Mouse (Mus musculus) adrenal gland, adult 8-10 months (tissue): Measurements from ENCODE around the gene Atxn2l. TPM values are rescaled to one million over a fixed set of nuclear protein-coding genes. Genes with fewer than 3 reads are reported as not detected.
"Not testable (repeated sequence)": the region's sequence is repeated elsewhere in the genome, so short reads cannot be mapped to it uniquely, and the experiment has no call there.

Source experiments
- DNase-seq: peaks from one replicate; pipeline ENCODE4 v3.0.0; 2022
- total RNA-seq, 4 experiments: library from RNA; stranded (reverse); gene quantifications; 2 replicates each; pipeline ENCODE4 v1.2.4; 2022

The Atxn2l gene
- total RNA-seq, 4 experiments from 2014 or later, result 83.3 to 141 (median 110) TPM

DNA sequence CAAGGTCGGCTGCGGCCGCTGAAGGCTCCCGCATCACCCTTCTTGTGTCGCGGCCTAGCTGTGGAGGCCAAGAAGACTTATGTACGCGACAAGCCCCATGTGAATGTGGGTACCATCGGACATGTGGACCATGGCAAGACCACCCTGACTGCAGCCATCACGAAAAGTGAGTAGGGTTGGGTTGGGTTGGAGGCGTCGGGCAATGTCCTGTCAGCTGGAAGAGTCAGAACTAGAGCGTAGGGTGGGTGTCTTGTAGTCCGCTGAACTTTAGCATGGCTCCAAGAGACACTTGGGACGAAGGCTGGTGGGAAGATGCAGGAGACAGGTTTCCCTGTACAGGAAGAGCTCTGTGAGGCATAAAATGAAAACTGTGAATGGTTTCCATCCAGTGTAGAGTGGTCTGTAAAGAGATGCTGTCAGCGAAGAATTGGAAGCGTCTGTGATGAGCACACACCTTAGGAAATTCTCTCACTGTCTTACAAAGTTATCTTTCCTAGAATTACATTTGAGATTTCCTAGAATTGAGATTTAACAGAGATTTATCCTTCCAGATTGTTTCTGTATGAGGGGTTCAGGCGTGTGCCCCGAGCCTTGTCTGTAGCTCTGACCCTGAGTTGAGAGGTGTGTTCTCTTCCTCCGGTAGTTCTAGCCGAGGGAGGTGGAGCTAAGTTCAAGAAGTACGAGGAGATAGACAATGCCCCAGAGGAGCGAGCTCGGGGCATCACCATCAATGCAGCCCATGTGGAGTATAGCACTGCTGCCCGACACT, 15.4 kb downstream of the Atxn2l start:
- not testable (repeated sequence) for DNase-seq

DNA sequence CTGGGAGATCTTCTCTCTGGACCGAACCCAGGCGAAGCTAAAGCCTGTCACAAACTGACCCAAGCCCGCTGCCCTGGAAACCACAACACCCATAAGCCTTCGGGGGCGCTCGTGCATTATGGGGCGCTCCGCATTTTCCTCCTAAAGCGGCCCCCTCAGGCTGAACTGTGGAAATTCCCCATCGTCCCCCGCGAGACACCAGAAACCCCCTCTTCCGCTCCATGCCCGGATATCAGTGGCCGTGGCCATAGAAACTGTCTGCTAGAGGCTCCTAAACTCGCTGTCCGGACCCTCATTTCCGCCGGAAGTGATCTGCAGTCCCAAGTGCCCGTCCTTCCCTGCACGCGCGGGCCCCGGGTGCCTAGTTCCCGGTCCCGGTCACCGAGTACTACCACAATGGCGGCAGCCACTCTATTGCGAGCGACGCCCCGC, 16.2 kb downstream of the Atxn2l start, which contains the start of gene Tufm:
TSS of gene Tufm (plus strand) at position 310 of the 432 bp plus-strand sequence.
- peak; percentile 98 for DNase-seq

DNA sequence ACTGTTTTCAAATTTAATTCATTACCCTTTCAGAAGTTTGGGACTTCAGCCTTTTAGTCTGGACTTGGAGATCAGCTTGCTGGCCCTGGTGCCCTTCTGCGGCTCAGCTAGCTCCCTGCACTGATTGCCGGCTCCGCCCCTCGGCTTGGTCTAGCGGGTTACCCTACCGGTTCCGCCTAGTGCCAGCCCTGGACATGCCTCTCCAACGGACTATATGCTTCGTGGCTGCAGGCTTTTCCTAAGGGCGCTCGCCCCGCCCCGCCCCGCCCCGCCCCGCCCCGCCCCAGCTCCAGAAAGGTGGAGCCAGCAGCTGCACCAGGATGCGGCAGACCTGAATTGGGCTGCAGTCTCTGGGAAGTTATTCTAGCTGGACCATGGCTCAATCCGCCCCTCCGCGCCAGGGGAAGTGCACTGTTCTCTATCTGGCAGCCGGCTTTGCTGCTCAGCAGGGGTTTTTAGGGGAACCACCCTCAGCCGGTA, 20.8 kb downstream of the Atxn2l start:
- DNase-seq, result peak; percentile 90

DNA sequence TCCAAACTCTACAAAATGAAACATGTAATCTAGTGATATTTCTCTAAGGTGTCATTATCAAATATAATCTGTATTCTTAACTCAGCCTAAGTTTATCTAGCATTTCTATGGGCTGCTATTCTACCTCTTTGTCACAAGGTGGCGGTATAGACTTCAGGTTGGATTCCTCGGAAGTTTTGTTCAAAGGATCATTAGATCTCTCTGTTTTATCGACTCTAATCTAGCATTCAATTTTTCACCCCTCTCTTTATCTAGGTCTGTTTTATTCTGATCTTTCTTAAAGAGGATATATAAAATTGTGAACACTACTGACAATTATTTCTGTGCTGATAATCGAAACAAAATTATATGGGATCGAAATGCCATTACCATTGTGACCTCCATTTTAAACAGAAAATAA, 21.5 kb downstream of the Atxn2l start:
- DNase-seq, result no peak

DNA sequence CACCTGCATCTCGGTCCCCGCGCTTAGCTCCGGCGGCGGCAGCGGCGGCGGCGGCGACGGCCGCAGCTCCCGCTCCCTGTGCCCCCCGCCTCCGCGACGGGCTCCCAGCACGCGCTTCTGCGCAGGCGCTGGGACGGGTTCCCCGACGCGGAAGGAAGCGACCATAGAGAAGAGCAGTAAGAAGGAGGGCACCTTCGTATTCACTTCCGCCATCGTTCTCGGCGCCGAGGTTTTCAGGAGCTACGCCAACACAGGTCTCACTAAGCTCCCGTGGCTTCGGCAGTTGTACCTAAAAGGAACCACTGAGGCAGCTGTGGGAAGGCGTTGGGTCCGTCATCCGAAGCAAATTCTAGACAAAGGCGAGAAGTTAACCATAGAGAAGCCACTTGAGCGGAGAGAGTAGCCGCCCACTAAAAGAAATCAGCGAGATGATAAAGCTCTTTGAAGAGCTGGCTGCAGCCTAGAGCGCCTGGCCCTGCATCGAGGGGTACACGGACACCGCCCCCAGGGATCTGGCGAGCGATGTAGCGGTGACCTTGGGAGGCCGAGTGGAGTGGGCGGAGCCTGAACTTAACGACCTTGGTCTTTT, 28.1 kb downstream of the Atxn2l start, which contains the start of gene Sh2b1:
TSS of gene Sh2b1 (minus strand) at position 432 of the 589 bp plus-strand sequence.
- peak; percentile 85 for DNase-seq

DNA sequence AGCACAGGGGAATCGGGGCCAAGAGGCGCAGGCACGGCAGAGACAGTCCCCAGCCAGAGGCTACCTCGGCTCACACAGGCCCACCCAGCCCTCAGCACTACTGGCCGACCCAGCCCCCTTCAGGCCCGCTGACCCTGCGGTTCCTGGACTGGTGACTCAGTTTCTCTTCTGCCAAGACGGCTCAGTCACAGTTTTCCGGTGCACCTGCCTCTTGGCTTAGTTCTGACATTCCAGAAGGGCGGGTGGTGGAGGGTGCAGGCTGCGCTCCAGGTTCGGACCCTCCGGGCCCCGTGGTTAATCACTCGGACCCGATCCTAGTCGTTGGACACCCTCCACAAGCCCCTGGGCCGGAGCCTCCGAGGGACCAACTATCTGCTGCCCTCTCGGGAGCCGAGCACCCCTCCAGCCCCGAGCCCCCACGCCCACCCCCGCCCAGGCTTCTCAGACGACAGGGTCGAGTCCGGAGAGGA, 28.7 kb downstream of the Atxn2l start:
- DNase-seq, result no peak

DNA sequence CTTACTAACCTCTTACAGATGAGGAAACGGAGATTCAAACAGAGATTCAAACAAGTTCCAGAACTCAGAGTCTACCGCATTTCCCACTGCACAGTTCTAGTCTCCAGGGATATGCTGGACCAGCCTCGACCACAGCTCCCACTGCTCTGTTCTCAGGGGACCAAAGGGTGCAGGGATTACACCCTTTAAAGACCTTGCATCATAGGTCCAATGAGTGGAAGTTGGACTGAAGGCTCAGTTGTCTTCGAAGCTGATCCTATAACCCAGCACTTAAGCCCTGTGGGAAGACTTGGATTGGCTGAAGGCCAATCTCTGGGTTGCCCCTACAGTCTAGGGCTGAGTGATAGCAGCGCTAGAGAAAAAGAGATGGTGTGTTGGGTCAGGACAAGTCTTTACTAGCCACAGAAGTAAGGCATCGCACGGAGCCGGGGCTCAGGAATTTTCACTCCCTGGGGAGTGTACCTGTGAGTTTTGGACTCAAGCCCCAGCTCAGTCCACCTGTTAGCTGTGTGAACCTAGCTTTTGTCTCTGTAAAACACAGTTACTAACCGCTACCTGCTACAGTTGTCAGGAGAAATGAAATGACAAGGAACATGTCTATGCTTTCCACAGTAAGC, 29.7 kb downstream of the Atxn2l start:
- no peak for DNase-seq

DNA sequence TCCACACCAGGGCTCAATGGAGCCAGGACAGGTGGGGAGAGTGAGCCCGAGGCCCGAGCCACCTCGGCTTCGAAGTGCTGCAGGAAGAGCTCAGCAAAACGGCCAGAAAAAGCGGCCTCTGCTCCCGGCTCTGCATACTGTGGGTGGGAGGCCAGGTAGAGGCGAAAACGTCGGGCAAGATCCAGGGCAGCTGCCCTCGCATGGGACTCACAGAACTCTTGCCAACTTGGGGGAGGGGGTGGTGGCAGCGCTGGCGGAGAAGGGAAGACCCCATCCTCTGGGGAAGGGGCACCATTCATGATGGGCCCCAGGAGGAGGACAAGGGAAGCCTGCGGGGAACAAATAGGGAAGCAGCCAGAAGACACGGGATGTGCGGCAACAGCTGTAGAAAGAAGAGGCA, 30.5 kb downstream of the Atxn2l start:
- DNase-seq, result no peak

DNA sequence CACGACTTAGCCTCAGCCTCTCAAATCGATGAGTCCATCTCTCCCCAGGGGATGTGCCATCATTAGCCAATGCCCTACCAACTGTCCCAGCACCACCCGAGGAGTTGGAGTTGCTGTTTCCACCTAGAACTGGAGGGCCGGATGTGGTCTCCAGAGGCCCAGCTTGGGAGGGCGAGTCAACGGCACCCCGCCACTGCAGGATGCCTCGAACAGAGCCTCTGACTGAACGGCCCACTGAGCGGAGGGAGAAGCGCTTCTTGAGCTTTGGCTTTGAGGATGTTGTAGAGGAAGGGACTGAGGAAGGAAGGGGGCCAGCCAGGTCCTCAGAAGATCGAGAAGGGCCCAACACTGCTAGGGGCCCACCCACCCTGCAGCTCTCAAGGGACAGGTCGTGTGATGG, 30.9 kb downstream of the Atxn2l start:
- DNase-seq, result no peak

DNA sequence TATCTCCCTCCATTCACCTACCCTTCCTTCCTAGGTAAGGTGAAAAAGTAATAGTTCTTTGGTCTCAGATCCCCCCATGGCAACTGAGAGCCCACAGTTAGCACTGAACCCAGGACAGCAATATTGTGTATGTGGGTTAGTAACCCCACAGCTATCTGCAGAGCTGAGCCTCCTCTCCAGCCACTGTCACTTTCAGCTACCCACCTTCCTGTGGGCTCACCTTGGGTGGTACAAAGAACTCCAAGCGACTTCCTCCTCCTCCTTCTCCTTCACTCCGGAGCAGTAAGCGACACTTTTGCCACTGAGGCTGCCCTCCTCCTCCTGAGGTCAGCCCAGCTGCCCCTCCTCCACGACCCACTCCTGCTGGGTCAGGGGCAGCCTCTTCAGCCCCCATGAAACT, 31.4 kb downstream of the Atxn2l start:
- no peak for DNase-seq

DNA sequence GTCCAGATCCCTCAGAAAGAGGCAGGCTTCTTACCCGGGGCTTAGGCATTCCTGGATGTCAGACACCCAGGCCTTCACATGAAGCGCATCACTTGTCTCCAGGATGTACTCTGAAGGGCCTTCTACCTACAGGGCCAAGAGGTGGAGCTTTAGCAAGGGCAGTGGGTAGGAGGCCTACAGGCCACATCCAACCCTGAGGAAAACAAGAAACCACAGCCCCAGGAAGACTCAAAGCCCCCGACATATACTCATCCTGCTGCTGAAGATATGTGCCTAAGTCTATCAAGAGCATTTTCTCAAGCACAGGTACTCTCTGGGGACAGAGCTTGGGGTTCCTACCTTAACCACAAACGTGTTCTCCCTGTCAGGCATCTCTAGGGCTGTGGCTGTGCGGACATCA, 31.9 kb downstream of the Atxn2l start:
- DNase-seq, result no peak

DNA sequence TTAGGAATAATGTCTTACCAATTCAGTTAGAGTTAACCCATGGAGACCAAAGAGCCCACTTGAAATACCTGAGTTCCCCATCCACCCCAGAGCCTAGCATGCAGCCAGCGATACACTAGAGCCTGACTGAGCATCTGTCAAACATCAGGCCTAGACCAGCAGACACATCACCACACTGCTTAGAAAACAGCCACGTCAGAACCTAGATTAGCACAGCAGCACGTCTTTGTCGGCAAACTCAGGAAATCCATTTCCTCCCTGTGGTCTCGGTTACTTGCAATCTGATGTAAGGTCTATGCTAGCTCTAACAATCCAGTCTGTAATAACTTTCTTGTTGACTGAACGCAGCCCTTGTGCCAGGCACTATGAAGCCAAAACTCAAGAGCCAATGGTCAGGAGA, 33.2 kb downstream of the Atxn2l start:
- DNase-seq, result no peak

DNA sequence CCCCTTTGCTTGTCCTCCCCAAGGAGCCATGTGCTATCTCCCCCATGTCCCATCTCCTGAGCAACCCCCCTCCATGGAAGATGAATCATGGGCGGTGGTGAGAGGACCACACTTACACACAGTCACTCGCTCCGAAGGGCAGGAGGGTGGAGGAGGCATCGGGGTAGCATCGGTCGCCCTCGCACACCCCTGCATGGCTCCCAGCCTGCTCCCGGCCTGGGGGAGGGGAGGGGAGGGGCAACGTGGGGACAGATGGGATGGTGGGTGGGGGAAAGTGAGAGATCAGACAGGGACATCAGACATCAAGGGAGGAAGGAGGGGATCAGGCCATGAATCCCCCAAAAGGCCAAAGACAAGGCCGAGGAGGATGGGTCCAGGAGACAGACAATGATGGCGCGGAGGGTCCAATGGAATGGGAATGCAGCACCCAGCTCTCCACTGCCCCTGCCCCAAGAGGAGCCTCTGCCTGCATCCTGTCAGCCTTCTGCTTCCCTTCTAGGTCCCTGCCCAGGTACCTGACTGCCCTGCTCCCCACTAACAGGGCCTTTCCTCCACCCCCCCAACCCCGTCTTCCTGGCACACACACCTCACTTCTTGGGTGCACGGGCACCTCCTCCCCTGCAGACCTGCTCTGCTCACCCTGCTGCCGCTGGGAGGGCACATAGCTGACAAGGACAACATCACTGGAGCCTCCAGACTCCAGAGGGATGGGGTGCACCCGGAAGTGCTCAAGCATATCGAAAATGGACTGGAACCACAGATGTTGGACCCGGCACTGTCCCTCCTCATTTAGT, 35.2 kb downstream of the Atxn2l start:
- DNase-seq, result no peak

DNA sequence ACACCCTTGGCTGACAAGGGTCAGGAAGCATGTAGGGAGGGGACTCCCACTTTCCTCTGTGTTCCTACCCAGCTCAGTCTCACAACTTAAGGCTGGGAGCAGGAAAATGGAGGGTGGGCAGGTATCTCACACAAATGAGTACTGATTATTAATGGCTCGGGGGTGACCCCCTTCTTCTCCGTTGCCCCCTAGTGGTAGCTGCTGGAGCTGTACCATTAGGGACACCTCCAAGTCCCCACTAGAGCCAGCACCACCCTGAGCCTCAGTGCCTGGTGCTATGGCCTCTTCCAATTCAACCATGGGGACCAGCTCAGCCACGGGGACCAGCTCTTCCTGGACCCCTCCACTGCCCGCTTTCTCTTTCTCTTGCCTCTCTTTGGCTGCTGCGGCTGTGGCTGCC, 36.0 kb downstream of the Atxn2l start:
- no peak for DNase-seq

DNA sequence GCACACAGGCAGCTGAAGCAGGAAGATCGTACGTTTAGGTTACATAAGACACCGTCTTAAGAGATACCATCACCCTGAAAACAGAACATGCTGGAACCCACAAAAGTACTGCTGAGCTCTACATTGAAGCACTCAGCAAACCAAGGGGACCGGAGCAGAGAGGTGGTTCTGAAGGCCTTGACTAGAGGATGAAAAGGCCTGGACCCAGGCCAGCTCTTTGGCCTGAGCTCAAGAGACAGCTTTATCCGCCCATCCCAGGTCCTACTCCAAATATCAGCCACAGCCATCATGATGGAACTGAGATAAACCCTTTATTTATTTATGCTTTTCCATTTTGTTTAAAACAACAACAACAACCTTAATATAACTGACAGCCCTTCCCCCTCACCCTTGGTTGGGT, 36.5 kb downstream of the Atxn2l start:
- no peak for DNase-seq

DNA sequence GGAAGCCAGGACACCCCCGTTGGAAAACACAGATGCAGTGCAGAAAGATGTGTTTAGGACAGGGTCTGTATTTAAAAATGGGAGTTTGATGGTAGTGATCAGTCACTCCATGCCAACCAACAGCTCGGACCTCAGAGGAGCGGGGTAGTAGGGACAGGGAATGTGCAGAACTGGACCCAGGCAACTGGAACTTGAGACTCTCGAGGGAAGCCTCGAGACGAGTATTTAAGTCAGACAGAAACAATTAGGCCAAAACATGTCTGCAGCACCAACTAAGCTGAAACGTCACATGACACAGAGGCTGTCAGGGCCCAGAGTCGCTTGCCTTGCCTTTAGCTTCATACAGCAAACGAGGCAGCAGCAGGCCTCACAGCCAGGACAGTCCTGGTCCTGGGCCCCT, 37.1 kb downstream of the Atxn2l start:
- DNase-seq, result no peak

DNA sequence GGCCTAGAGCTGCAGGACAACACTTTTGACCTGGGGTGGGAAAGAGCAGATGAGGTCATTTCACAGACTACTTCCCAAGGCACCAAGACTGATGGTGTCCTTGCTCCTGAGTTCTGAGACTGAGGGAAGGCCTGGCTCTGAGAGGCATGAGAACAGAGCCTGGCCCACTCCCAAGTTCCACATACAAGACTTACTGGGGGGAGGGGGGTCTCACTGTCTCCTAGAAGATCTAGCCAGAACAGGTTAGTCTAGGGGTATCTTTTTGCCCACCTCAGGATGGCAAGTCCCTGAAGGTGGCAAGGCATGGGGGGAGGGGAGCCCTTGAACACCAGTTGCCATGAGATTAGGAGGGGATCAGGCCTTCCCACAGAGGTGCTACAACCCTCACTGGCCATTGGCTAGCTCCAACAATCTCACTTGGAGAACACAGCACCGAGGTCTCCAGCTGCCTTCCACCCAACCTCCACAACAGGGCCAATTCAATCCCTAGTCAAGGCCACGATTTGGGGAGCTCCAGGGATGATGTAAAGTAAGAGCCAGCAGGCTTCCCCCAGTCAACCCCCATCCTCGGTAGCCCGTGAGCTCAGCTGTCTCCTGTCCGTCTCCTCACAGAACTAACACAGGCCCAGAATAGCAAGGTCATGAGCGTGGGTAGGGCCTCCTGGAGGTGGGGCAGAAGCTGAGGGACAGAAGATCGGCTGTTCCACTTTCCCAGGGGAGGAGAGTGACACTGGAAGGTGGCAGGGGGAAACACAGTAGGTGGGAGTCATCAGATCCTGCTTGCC, 37.8 kb downstream of the Atxn2l start:
- peak; percentile 59 for DNase-seq

DNA sequence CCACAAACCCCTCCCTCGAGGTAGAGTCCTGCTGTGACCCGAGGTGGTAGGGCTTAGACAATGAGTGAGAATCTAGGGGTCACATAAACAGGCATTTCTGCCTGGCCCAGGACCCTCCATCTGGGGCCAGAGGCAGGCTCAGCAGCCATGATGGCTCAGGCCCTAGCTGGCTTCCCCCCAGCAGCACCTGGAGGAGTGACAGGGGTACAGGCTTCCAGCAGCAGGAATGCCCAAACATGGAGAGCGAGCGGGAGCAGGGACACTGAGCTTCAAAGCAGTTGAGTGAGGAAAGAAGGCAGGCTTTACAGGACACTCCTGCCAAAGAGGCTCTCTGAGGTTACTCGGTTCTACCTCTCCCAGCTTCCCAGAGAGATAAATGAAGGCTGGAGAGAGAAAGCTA, 38.4 kb downstream of the Atxn2l start:
- no peak for DNase-seq

DNA sequence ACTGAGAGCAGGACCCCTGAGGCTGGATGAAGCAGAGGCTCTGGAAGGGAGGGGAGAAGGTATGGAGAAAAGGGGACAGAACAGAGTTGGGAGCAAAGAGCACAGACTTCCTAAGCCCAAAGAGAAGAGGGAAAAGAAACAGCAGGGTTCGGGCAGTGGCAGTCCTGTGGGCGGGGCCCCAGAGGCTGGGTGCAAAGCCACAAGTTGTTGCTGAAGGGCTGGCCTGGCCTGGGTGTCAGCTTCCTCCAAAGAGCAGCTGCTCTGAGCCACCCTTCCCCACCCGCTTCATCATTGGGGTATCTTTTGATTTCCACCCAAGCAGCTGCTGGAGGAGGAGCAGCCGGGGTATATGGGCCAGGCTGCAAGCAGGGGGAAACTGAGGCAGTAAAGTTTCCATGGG, 39.1 kb downstream of the Atxn2l start:
- DNase-seq, result no peak

DNA sequence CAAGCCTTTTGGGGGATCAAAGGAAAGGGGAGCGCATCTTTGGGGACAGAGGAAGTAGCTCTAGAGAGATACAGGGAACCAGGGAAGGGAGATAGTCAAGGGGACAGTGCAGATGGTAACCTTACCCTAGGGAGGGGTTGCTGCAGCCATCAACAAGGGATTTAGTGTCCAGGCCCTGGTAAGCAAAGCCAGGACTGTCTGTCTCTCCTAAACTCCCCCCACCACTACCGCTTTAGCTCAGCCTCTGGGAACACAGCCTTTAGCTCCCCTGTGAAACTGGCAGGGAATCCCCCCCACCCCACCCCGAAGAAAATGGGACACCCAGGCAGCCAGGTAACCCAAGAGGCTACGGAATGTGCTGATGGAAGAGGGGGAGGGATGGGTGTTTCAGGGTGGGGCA, 39.7 kb downstream of the Atxn2l start:
- no peak for DNase-seq

DNA sequence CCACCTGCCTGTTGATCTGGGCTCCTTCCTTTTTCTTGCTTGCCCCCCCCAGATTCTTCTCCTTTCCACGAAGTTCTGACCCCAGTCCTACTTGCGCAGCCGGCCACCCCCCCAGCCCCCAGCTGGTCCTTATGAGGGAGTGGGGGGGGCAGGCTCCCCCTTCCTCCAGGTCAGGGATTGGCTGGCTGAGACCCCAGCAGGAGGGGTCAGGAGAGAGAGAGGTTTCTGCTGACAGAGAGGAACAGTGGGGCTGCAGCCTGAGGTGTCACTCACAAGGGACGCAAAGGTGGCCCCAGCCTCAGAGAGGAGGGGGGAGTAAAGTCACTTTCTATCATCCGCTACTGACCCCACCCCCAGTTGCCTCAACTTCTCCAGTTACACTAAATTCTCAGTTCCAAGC, 40.2 kb downstream of the Atxn2l start, which contains the start of gene Atp2a1:
TSS of gene Atp2a1 (minus strand) at position 105 of the 400 bp plus-strand sequence.
- DNase-seq, result no peak

DNA sequence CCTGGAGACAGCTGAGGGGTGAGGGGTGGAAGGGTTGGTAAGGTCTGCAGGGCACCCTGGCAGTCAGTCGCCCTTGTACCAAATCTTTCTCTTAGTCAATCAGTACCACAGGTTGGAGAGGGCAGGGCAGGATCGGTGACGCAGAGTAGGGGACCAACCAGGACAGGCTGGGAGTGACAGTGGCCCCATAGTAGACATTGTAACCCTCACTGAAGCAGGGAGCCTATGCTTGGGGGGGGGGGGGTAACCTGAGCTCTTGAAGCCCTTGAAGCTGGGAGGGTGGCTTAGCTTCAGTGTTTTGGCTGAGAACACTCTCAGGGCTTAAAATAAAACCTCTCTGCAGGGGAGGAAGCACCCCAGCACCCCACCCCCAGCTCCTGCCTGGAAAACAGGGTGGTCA, 41.6 kb downstream of the Atxn2l start:
- DNase-seq, result no peak
